ENCODE assay signal across 8 mouse cellular contexts in the genomic region with DNA sequence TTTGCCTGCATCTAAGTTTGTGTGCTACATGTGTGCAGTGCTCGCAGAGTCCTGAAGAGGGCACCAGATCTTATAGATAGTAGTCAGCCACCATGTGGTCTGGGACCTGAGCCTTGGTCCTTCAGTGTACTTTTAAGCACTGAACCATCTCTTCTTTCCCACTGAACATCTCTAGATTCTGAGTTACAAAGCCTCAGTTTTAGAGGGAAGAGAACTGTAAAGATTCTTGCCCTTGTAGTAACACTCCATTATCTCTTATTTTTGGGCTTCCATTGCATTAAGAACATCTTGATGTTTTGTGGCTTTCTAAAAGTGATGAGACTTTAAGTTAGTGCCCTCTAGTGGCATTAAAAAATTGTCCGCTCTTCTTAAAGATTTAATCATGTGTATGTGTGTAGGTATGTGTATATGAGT. TPM values are rescaled to one million over a fixed set of nuclear protein-coding genes. Genes with fewer than 3 reads are reported as not detected.
DNase-seq lines count a peak whose midpoint lies in the region; ATAC-seq and TF ChIP-seq lines count a peak whose summit lies in the region.

No protein-coding gene starts in this region.

- TF ChIP-seq CTCF in hindbrain, postnatal 0 days (IDR thresholded peaks at IDR 0.05; ENCODE audit: low read depth): peak; percentile 53
- TF ChIP-seq CTCF in thymus, adult 2 months (IDR thresholded peaks at IDR 0.05; ENCODE audit: borderline replicate concordance, control insufficient read depth, extremely low read depth, insufficient read depth, low read length, poor library complexity): no peak

- H3K4me1 ChIP-seq in hindbrain, postnatal 0 days (ENCODE audit: insufficient read depth, low read length): no peaks in the 10 kb centered on the region
- no peaks in the 10 kb centered on the region for H3K4me1 ChIP-seq in hindbrain, embryonic 16.5 days (ENCODE audit: control insufficient read depth, insufficient read depth, low read depth, low read length)
- H3K4me1 ChIP-seq in thymus, adult 2 months (replicated peaks; ENCODE audit: control insufficient read depth, insufficient read depth, low read length): no peaks in the 10 kb centered on the region

- H3K4me3 ChIP-seq in hindbrain, postnatal 0 days (ENCODE audit: low read length): no peak overlapping the region
- H3K4me3 ChIP-seq in hindbrain, embryonic 16.5 days (ENCODE audit: low read length): no peak overlapping the region
- H3K4me3 ChIP-seq in thymus, adult 2 months (ENCODE audit: control insufficient read depth, insufficient read depth, low read length): no peak overlapping the region

- H3K27ac ChIP-seq in hindbrain, postnatal 0 days: no peak overlapping the region
- H3K27ac ChIP-seq in hindbrain, embryonic 16.5 days (ENCODE audit: low read depth, low read length): no peak overlapping the region
- H3K27ac ChIP-seq in thymus, adult 2 months (ENCODE audit: control insufficient read depth, insufficient read depth, low read length): no peak overlapping the region

- peak; percentile 82 for DNase-seq in hindbrain, postnatal 0 days (ENCODE audit: low spot score)
- peak; percentile 43 for DNase-seq in thymus, adult 2 months
- no peak for DNase-seq in thymus, adult 18-20 months
- peak; percentile 67 for DNase-seq in thymus, postnatal 0 days (ENCODE audit: low spot score)
- DNase-seq in urinary bladder, postnatal 4 days (ENCODE audit: low spot score in 2 of 2): no peak
- DNase-seq in urinary bladder, adult 2 months (ENCODE audit: low spot score): no peak

- H3K27me3 ChIP-seq in hindbrain, postnatal 0 days (ENCODE audit: insufficient read depth, low read length): no peaks in the 10 kb centered on the region
- no peaks in the 10 kb centered on the region for H3K27me3 ChIP-seq in hindbrain, embryonic 16.5 days (replicated peaks; ENCODE audit: control insufficient read depth, insufficient read depth, low read length)
- no peaks in the 10 kb centered on the region for H3K27me3 ChIP-seq in thymus, adult 2 months (ENCODE audit: control insufficient read depth, insufficient read depth, low read length)

- no peaks in the 10 kb centered on the region for H3K9me3 ChIP-seq in hindbrain, postnatal 0 days (ENCODE audit: low read length)
- no peaks in the 10 kb centered on the region for H3K9me3 ChIP-seq in hindbrain, embryonic 16.5 days (ENCODE audit: control insufficient read depth, low read length)

- peaks cover 23% of the 10 kb centered on the region for H3K36me3 ChIP-seq in hindbrain, postnatal 0 days (ENCODE audit: insufficient read depth, low read length)
- peaks cover 14% of the 10 kb centered on the region for H3K36me3 ChIP-seq in hindbrain, embryonic 16.5 days (ENCODE audit: control insufficient read depth, insufficient read depth, low read length)
- peaks cover 91% of the 10 kb centered on the region for H3K36me3 ChIP-seq in thymus, adult 2 months (ENCODE audit: control insufficient read depth, insufficient read depth, low read length)

- WGBS in hindbrain, postnatal 0 days: 90% methylated on average over 2 of the region's 2 CpGs
- 86% methylated on average over 2 of the region's 2 CpGs for WGBS in hindbrain, embryonic 16.5 days
- WGBS in thymus, adult 2 months: 95% methylated on average over 2 of the region's 2 CpGs

- no peak overlapping the region for H3K4me2 ChIP-seq in hindbrain, postnatal 0 days (ENCODE audit: low read depth, low read length)
- H3K4me2 ChIP-seq in hindbrain, embryonic 16.5 days (ENCODE audit: low read length): no peak overlapping the region

- no peak for TF ChIP-seq POLR2A in thymus, adult 2 months (IDR thresholded peaks at IDR 0.05; ENCODE audit: control insufficient read depth, extremely low read depth, insufficient read depth, low read length, poor library complexity)

- ATAC-seq in hindbrain, postnatal 0 days: peak; percentile 64; the same call in 1 of the 2 replicates
- ATAC-seq in hindbrain, embryonic 16.5 days: no peak
- ATAC-seq in erythroblast, adult 5-6 weeks (replicated peaks; ENCODE audit: low FRiP score, poor library complexity, severe bottlenecking): peak; percentile 81

- H3K9ac ChIP-seq in hindbrain, postnatal 0 days (replicated peaks; ENCODE audit: low read length): no peak overlapping the region
- no peak overlapping the region for H3K9ac ChIP-seq in hindbrain, embryonic 16.5 days (ENCODE audit: low read depth, low read length)

RNA-seq across cellular contexts. Expression of a gene that starts 18.8 kb away (rescaled TPM):
- total RNA-seq in hindbrain, postnatal 0 days (2014; rRNA removed): 66.1 and 69.8 TPM in 2 replicates
- polyA plus RNA-seq in hindbrain, postnatal 0 days (2015; fragmentation: Nextera tagmentation; extraction: Ambion mirVana): 44.0 and 47.7 TPM in 2 replicates
- polyA plus RNA-seq in hindbrain, embryonic 16.5 days (2015; fragmentation: Nextera tagmentation; extraction: Ambion mirVana): 55.4 and 67.7 TPM in 2 replicates
- polyA plus RNA-seq in thymus, adult 2 months (2012; rRNA removed): 14.9 and 18.6 TPM in 2 replicates
- total RNA-seq in erythroblast, adult 5-6 weeks (2015; ENCODE audit: low replicate concordance): 23.6 and 25.1 TPM in 2 replicates
- 18.4 and 18.6 TPM in 2 replicates for total RNA-seq in erythroblast, adult 5-6 weeks (2017; ENCODE audit: low replicate concordance)
- 26.1 and 29.8 TPM in 2 replicates for polyA plus RNA-seq in thymus, postnatal 0 days (2015; fragmentation: Nextera tagmentation; extraction: Ambion mirVana)
- 27.2 and 30.1 TPM in 2 replicates for polyA plus RNA-seq in urinary bladder, adult 2 months (2012; rRNA removed)

RNA-seq across cellular contexts. Expression of a gene that starts 19.1 kb away (rescaled TPM):
- total RNA-seq in hindbrain, postnatal 0 days (2014; rRNA removed): 43.6 and 53.7 TPM in 2 replicates
- 146 and 166 TPM in 2 replicates for polyA plus RNA-seq in hindbrain, postnatal 0 days (2015; fragmentation: Nextera tagmentation; extraction: Ambion mirVana)
- polyA plus RNA-seq in hindbrain, embryonic 16.5 days (2015; fragmentation: Nextera tagmentation; extraction: Ambion mirVana): 134 and 142 TPM in 2 replicates
- 13.0 and 16.3 TPM in 2 replicates for polyA plus RNA-seq in thymus, adult 2 months (2012; rRNA removed)
- 31.3 and 40.5 TPM in 2 replicates for total RNA-seq in erythroblast, adult 5-6 weeks (2015; ENCODE audit: low replicate concordance)
- total RNA-seq in erythroblast, adult 5-6 weeks (2017; ENCODE audit: low replicate concordance): 18.9 and 28.3 TPM in 2 replicates
- 136 and 139 TPM in 2 replicates for polyA plus RNA-seq in thymus, postnatal 0 days (2015; fragmentation: Nextera tagmentation; extraction: Ambion mirVana)
- polyA plus RNA-seq in urinary bladder, adult 2 months (2012; rRNA removed): 33.4 and 37.1 TPM in 2 replicates

RNA-seq across cellular contexts. Expression of a gene that starts 33.3 kb away (rescaled TPM):
- 10.0 and 13.1 TPM in 2 replicates for total RNA-seq in hindbrain, postnatal 0 days (2014; rRNA removed)
- polyA plus RNA-seq in hindbrain, postnatal 0 days (2015; fragmentation: Nextera tagmentation; extraction: Ambion mirVana): 83.9 and 90.8 TPM in 2 replicates
- polyA plus RNA-seq in hindbrain, embryonic 16.5 days (2015; fragmentation: Nextera tagmentation; extraction: Ambion mirVana): 54.8 and 63.2 TPM in 2 replicates
- polyA plus RNA-seq in thymus, adult 2 months (2012; rRNA removed): 18.2 and 19.6 TPM in 2 replicates
- 46.9 and 57.7 TPM in 2 replicates for total RNA-seq in erythroblast, adult 5-6 weeks (2015; ENCODE audit: low replicate concordance)
- total RNA-seq in erythroblast, adult 5-6 weeks (2017; ENCODE audit: low replicate concordance): 66.9 and 99.0 TPM in 2 replicates
- polyA plus RNA-seq in thymus, postnatal 0 days (2015; fragmentation: Nextera tagmentation; extraction: Ambion mirVana): 156 and 182 TPM in 2 replicates
- polyA plus RNA-seq in urinary bladder, adult 2 months (2012; rRNA removed): 81.3 and 100 TPM in 2 replicates

Comparison
In these comparisons a context has a peak if more than half of its experiments do, and no peak if none do; other contexts are left out.
1. DNase-seq: peak in hindbrain, postnatal 0 days (single experiment), thymus, adult 2 months (single experiment) and thymus, postnatal 0 days (single experiment); none in thymus, adult 18-20 months (0 of 2), urinary bladder, postnatal 4 days (0 of 2) and urinary bladder, adult 2 months (single experiment).